Mouse (Mus musculus) T-helper 1 cell (primary cell): ENCODE results near the gene Unc5b.

Experiments used
- in situ Hi-C: fragments of 300-600 bp; cut with MboI, MseI; formaldehyde crosslinking; loops from one replicate; pipeline ENCODE4 v1.15.1; 2025; ENCODE audit warnings: high pct_unique_total_duplicates

Unc5b gene

DNA sequence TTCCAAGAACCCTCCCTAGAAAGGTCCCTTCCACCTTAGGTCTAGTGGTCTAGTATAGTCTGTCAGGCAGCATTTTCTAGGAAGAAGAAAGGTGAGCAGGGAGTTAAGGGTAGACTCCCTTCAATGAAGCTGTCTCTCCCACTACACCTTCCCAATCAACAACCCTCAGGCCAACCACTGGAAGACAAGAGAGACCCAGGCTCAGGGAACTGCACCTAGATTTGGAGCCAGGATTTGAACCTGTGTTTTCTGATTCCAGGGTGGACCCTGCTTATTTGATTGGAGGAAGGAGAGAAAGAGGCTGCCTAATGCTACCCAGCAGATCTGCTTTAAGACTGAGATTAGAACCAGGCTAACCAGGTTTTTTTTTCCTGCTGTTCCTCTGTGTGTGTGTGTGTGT lies 10.1 kb downstream of the Unc5b start:
- in situ Hi-C loops = no loop called here

- in situ Hi-C loops = no loop called here
Observed at GRCm38 (mm10) chr10:60820552-60820951, 10.8 kb downstream of the Unc5b start.

GRCm38 (mm10) chr10:60819654-60820192 lies 11.7 kb downstream of the Unc5b start:
- in situ Hi-C loops = no loop called here

GRCm38 (mm10) chr10:60819179-60819578 lies 12.2 kb downstream of the Unc5b start:
- in situ Hi-C loops = no loop called here

DNA sequence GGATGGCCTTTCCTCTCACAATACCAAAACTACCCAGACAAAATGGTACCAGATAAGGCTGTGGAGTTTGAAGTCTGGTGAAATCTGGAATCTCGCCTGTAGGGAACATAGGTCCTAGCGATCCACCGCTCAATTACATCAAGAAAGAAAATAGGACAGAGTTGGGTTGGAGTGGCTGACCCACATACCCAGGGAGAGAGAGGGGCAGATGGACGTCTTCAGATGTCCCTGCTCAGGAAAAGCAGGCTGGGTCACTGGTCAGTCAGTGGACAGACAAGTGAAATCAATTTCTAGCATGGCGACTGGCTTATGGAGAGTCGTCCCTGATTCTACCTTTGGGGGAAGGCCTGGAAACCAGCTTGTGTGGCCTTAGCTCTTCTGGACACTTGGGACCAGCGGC lies 12.7 kb downstream of the Unc5b start:
- in situ Hi-C loops = no loop called here

GRCm38 (mm10) chr10:60817868-60818267 lies 13.5 kb downstream of the Unc5b start:
- in situ Hi-C loops = no loop called here

- in situ Hi-C loops = no loop called here
Observed at GRCm38 (mm10) chr10:60816872-60817648, 14.3 kb downstream of the Unc5b start.

DNA sequence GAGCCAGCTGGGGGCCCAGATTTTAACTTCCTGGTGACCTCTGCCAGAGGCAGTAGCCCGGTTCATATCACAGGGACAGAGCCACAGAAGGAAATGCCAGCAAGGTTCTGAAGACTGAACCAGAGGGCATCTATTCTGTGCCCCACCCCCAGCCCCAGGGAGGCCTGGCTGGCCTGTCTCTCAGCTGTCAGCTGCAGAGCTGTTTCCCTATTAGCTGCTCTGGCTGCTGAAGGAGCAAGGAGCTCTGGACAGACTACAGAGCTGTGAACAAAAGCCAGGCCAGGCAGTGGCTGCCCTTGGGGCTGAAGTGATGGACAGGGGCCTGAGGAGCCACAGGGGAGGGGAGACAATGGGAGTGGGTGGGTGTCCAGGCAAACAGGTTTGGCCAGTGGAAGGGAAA lies 15.5 kb downstream of the Unc5b start:
- in situ Hi-C loops = no loop called here

DNA sequence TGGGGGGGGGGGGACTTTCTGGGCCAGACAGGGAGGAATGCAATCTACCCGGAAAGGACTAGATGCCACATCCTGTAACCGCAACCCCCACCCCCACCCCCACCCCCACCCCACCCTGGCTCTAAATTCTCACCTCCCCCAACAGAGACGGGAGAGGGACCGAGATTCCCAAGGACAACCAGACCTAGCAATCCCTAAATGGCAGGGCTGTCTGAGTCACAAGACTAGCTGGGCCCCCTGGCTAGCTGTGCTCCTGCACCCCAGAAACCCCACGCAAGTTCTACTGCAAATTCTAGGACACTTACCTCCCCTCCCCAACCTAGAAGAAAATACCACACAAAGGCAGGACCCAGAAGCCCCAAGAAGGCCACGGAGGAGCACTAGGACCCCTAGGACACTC lies 16.3 kb downstream of the Unc5b start:
- in situ Hi-C loops = no loop called here

- in situ Hi-C loops = no loop called here
Observed at GRCm38 (mm10) chr10:60814444-60815057, 16.8 kb downstream of the Unc5b start.

DNA sequence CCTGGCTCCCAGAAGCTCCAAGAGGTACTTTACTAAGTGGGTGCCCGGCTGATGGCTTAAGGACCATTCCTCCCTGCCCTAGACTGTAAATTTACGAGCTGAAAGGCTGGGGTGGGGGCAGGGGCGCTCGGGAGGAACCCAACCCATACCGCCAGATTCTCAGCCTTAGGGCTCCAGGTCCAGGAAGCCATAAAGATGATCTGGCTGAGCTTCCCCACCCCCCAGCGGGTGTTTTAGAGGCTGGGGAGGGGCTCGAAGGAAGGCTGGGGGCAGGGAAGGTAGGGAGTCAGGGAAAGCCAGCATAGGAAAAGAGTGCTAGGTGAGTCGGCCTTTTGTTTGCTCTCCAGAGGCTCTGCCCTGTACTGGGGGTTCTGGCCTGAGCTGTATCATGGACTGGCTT lies 17.8 kb downstream of the Unc5b start:
- in situ Hi-C loops = no loop called here

DNA sequence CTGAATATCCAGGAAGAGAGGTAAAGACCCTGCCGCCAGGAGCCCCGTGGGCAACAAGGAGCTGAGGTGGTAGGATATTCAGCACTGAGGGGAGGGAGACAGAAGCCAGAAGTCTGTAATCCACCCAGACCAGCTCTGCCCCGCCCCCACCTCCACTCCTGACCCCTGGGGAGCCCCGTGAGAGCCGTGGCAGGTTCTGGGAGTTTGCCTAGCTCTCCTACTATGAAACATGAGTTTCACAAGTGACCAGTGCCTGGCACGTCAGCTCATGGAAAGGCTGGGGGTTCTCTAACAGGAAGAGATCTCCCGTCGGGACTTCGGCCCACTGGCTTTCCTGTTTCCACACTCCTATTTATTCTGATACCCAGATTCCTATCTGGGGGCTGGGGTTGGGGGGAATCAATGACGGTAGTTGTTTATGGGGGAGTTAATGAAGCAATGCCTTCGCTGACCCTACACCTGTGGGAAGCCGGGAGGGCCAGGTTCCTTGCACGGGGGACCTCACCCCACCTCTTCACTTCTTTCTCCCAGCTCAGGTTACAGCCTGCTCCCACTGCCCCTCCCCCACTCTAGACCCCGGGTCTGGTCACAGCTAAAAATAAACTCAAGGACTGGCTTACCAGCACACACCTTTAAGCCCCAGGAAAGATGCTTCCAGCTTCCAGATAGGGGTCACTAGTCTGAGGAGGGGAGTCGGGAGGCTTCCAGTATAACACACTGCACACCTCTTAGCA lies 19.4 kb downstream of the Unc5b start:
- in situ Hi-C loops = no loop called here

- in situ Hi-C loops = no loop called here
Observed at GRCm38 (mm10) chr10:60808447-60808846, 22.9 kb downstream of the Unc5b start.

GRCm38 (mm10) chr10:60807531-60808185 lies 23.7 kb downstream of the Unc5b start:
- in situ Hi-C loops = no loop called here

DNA sequence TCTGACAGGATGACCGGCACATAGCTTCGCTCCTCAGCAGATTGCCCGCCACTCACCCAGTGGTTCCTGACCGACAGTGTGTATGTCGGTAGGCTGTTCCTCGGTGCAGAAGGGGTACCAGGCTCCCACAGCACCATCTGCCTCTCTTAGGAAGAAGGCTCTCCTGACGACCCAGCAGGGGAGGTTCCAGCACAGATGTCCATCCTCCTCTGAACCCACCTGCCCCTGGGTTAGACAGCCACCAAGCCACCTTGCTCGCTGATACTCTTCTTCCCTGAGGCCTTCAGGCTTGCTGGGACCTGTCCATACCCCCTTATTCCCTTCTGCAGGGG lies 25.2 kb downstream of the Unc5b start:
- in situ Hi-C loops = no loop called here

DNA sequence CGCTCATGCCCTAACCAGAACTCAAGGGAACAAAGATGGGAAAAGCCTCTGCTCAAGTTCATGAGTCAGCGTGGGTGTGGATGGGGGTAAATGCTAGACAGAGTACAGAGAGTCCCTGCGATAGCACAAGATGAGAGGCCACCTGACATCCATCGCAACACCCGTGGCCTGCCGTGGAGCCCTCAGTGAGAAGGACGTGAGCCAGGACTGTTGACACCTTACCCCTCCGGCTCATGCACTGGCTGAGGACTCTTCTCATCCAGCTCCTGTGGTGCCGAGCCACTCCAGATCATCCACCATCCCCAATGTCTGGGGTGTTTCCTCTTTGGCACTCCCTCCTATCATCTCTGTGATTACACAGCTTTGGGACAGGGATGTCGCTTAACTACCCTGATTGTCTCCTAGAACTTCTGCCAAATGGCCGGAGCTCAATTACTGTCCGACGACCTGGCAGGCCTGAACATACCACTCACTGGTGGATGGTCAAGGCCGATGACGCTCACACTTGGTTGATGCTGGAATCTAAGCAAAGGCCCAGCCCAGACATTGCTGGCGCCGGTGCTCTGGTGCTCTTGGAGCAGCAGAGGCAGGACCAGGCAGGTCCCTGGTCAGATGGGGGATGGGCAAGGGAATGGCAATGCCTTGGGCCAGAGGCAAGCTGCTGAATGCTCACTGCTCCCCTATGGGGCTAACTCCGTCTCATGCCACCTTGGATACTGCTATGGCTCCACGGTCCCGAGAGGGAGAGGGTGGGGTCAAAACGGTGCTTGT lies 25.8 kb downstream of the Unc5b start:
- in situ Hi-C loops = no loop called here

DNA sequence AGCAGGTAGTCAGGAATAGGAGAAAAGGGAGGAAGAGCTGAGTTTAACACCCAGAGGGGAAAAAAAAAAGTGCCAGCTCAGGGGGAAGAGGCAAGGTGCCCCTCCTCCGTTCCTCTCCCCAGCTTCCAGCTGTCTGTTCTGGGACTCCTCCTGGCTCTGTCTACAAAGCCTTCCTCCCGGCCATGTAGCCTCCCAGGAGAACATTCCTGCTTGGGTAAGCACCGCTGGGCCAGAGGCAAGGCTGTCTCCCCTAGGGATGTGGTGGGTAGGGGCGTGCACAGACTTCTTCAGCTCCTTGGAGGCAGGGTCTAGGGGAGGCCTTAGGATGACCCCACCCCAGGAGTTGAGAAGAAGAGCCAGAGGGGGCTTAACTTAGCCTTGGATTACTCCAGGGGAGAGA lies 26.5 kb downstream of the Unc5b start:
- in situ Hi-C loops = no loop called here

DNA sequence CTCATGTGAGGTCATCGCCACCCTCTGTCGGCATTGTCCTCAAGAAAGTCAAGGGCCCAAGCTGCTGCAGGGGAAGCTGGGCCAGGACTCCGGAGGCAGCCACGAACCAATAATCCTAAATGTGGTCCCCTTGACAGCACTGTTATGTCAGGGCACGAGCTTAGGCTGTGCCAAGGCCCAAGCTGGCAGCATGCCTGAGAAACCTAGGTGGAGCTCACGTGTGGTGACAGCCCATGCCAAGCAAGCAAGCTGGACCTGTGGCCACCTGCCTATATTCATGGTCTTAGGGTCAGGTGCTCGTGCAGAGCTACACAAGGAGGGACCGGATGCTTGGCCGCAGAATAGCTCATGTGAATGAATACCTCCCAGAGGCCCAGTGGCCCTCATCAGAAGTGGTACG lies 27.4 kb downstream of the Unc5b start:
- in situ Hi-C loops = no loop called here

DNA sequence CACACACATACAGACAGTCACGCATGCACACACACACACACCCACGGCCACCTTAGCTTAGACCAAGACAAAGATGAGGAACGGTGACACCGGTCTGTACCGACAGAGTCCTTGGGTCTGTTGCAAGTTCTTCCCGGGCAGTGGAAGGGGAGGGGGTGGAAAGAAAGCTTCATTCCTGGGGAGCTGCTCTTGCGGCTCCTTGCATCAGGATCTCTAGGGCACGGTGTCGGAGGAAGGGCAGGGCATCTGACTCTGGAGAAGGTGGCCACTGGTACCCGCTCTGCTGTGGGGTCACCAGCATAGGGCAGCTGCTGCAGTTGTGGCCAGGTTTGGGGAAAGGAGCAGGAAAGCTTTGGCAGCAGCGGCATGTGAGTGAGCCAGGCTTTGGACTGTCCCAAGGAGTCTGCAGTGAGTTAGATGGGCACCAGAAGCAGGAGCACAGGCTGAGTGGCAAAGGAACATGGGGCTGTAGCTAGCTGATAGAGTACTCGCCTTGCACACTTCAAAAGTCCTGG lies 29.4 kb downstream of the Unc5b start:
- in situ Hi-C loops = no loop called here

- in situ Hi-C loops = no loop called here
Observed at GRCm38 (mm10) chr10:60801168-60801897, 30.0 kb downstream of the Unc5b start.
